Mouse (Mus musculus): ENCODE data around the gene Fut2. TPM values are rescaled to one million over a fixed set of nuclear protein-coding genes. Genes with fewer than 3 reads are reported as not detected.

Gene Fut2
- 0.17 TPM for polyA plus RNA-seq (2014; fragmentation: Illumina TruSeq; extraction: RNeasy Lipid Tissue Mini Kit (QIAGEN cat#74804); ENCODE audit: low read depth, low replicate concordance)

GRCm38 (mm10) chr7:45666161-45666560, at the start of gene Fut2:
Gene Fut2 (minus strand): TSS chr7:45666394.

GRCm38 (mm10) chr7:45715090-45715708, 49.0 kb upstream of the Fut2 start, which contains the start of gene Rpl18:
Gene Rpl18 (plus strand): TSS chr7:45715457.

GRCm38 (mm10) chr7:45704730-45705442, 38.7 kb upstream of the Fut2 start, which contains the start of gene Dbp:
Gene Dbp (plus strand): TSS chr7:45705088.

GRCm38 (mm10) chr7:45699523-45700141, 33.4 kb upstream of the Fut2 start, which contains the start of gene Car11:
Gene Car11 (plus strand): TSS chr7:45699843.

GRCm38 (mm10) chr7:45693921-45694591, 27.9 kb upstream of the Fut2 start, which contains the start of gene Sec1:
Gene Sec1 (minus strand): TSS chr7:45694402.

GRCm38 (mm10) chr7:45683396-45684050, 17.3 kb upstream of the Fut2 start, which contains the start of gene Ntn5:
Gene Ntn5 (plus strand): TSS chr7:45684022.

GRCm38 (mm10) chr7:45639561-45640027, 26.6 kb downstream of the Fut2 start, which contains the start of gene Mamstr:
Gene Mamstr (plus strand): TSS chr7:45639977.

GRCm38 (mm10) chr7:45627261-45627660, 38.9 kb downstream of the Fut2 start, which contains the start of gene Rasip1:
Gene Rasip1 (plus strand): TSS chr7:45627488.

GRCm38 (mm10) chr7:45621443-45621842, 44.8 kb downstream of the Fut2 start, which contains the start of gene Izumo1:
Gene Izumo1 (plus strand): TSS chr7:45621811.

GRCm38 (mm10) chr7:45617042-45617695, 49.0 kb downstream of the Fut2 start, which contains the start of gene Fut1:
Gene Fut1 (plus strand): TSS chr7:45617289.

Other genes starting within 250 kb of the Fut2 start
- 0.36 TPM for gene Lhb, start 245.6 kb downstream of the Fut2 start, polyA plus RNA-seq (2014; fragmentation: Illumina TruSeq; extraction: RNeasy Lipid Tissue Mini Kit (QIAGEN cat#74804); ENCODE audit: low read depth, low replicate concordance)
- 0.24 TPM for gene Gys1, start 231.6 kb downstream of the Fut2 start, polyA plus RNA-seq (2014; fragmentation: Illumina TruSeq; extraction: RNeasy Lipid Tissue Mini Kit (QIAGEN cat#74804); ENCODE audit: low read depth, low replicate concordance)
- gene Ruvbl2, start 228.3 kb downstream of the Fut2 start, polyA plus RNA-seq (2014; fragmentation: Illumina TruSeq; extraction: RNeasy Lipid Tissue Mini Kit (QIAGEN cat#74804); ENCODE audit: low read depth, low replicate concordance): 7.8 TPM
- gene Ftl1, start 206.5 kb downstream of the Fut2 start, polyA plus RNA-seq (2014; fragmentation: Illumina TruSeq; extraction: RNeasy Lipid Tissue Mini Kit (QIAGEN cat#74804); ENCODE audit: low read depth, low replicate concordance): 0.38 TPM
- 0.29 TPM for gene Bax, start 199.5 kb downstream of the Fut2 start, polyA plus RNA-seq (2014; fragmentation: Illumina TruSeq; extraction: RNeasy Lipid Tissue Mini Kit (QIAGEN cat#74804); ENCODE audit: low read depth, low replicate concordance)
- gene Tulp2, start 184.5 kb downstream of the Fut2 start, polyA plus RNA-seq (2014; fragmentation: Illumina TruSeq; extraction: RNeasy Lipid Tissue Mini Kit (QIAGEN cat#74804); ENCODE audit: low read depth, low replicate concordance): 121 TPM
- not detected for gene Gm45808, start 179.6 kb downstream of the Fut2 start, polyA plus RNA-seq (2014; fragmentation: Illumina TruSeq; extraction: RNeasy Lipid Tissue Mini Kit (QIAGEN cat#74804); ENCODE audit: low read depth, low replicate concordance)
- 6.7 TPM for gene Dhdh, start 177.6 kb downstream of the Fut2 start, polyA plus RNA-seq (2014; fragmentation: Illumina TruSeq; extraction: RNeasy Lipid Tissue Mini Kit (QIAGEN cat#74804); ENCODE audit: low read depth, low replicate concordance)
- 18.8 TPM for gene Nucb1, start 156.0 kb downstream of the Fut2 start, polyA plus RNA-seq (2014; fragmentation: Illumina TruSeq; extraction: RNeasy Lipid Tissue Mini Kit (QIAGEN cat#74804); ENCODE audit: low read depth, low replicate concordance)
- gene Ppp1r15a, start 140.1 kb downstream of the Fut2 start, polyA plus RNA-seq (2014; fragmentation: Illumina TruSeq; extraction: RNeasy Lipid Tissue Mini Kit (QIAGEN cat#74804); ENCODE audit: low read depth, low replicate concordance): 0.73 TPM
- gene Plekha4, start 140.1 kb downstream of the Fut2 start, polyA plus RNA-seq (2014; fragmentation: Illumina TruSeq; extraction: RNeasy Lipid Tissue Mini Kit (QIAGEN cat#74804); ENCODE audit: low read depth, low replicate concordance): 2.1 TPM
- not detected for gene Hsd17b14, start 111.5 kb downstream of the Fut2 start, polyA plus RNA-seq (2014; fragmentation: Illumina TruSeq; extraction: RNeasy Lipid Tissue Mini Kit (QIAGEN cat#74804); ENCODE audit: low read depth, low replicate concordance)
- 4.4 TPM for gene Bcat2, start 96.2 kb downstream of the Fut2 start, polyA plus RNA-seq (2014; fragmentation: Illumina TruSeq; extraction: RNeasy Lipid Tissue Mini Kit (QIAGEN cat#74804); ENCODE audit: low read depth, low replicate concordance)
- gene Fgf21, start 50.9 kb downstream of the Fut2 start, polyA plus RNA-seq (2014; fragmentation: Illumina TruSeq; extraction: RNeasy Lipid Tissue Mini Kit (QIAGEN cat#74804); ENCODE audit: low read depth, low replicate concordance): not detected
- not detected for gene Fut1, start 49.1 kb downstream of the Fut2 start, polyA plus RNA-seq (2014; fragmentation: Illumina TruSeq; extraction: RNeasy Lipid Tissue Mini Kit (QIAGEN cat#74804); ENCODE audit: low read depth, low replicate concordance)
- 55.9 TPM for gene Izumo1, start 44.6 kb downstream of the Fut2 start, polyA plus RNA-seq (2014; fragmentation: Illumina TruSeq; extraction: RNeasy Lipid Tissue Mini Kit (QIAGEN cat#74804); ENCODE audit: low read depth, low replicate concordance)
- not detected for gene Rasip1, start 38.9 kb downstream of the Fut2 start, polyA plus RNA-seq (2014; fragmentation: Illumina TruSeq; extraction: RNeasy Lipid Tissue Mini Kit (QIAGEN cat#74804); ENCODE audit: low read depth, low replicate concordance)
- gene Mamstr, start 26.4 kb downstream of the Fut2 start, polyA plus RNA-seq (2014; fragmentation: Illumina TruSeq; extraction: RNeasy Lipid Tissue Mini Kit (QIAGEN cat#74804); ENCODE audit: low read depth, low replicate concordance): 0.11 TPM
- not detected for gene Ntn5, start 17.6 kb upstream of the Fut2 start, polyA plus RNA-seq (2014; fragmentation: Illumina TruSeq; extraction: RNeasy Lipid Tissue Mini Kit (QIAGEN cat#74804); ENCODE audit: low read depth, low replicate concordance)
- gene Sec1, start 28.0 kb upstream of the Fut2 start, polyA plus RNA-seq (2014; fragmentation: Illumina TruSeq; extraction: RNeasy Lipid Tissue Mini Kit (QIAGEN cat#74804); ENCODE audit: low read depth, low replicate concordance): 1.2 TPM
- gene Car11, start 33.4 kb upstream of the Fut2 start, polyA plus RNA-seq (2014; fragmentation: Illumina TruSeq; extraction: RNeasy Lipid Tissue Mini Kit (QIAGEN cat#74804); ENCODE audit: low read depth, low replicate concordance): not detected
- 2.3 TPM for gene Dbp, start 38.7 kb upstream of the Fut2 start, polyA plus RNA-seq (2014; fragmentation: Illumina TruSeq; extraction: RNeasy Lipid Tissue Mini Kit (QIAGEN cat#74804); ENCODE audit: low read depth, low replicate concordance)
- 0.69 TPM for gene Rpl18, start 49.1 kb upstream of the Fut2 start, polyA plus RNA-seq (2014; fragmentation: Illumina TruSeq; extraction: RNeasy Lipid Tissue Mini Kit (QIAGEN cat#74804); ENCODE audit: low read depth, low replicate concordance)
- gene Sphk2, start 51.6 kb upstream of the Fut2 start, polyA plus RNA-seq (2014; fragmentation: Illumina TruSeq; extraction: RNeasy Lipid Tissue Mini Kit (QIAGEN cat#74804); ENCODE audit: low read depth, low replicate concordance): 0.57 TPM
- gene Fam83e, start 54.8 kb upstream of the Fut2 start, polyA plus RNA-seq (2014; fragmentation: Illumina TruSeq; extraction: RNeasy Lipid Tissue Mini Kit (QIAGEN cat#74804); ENCODE audit: low read depth, low replicate concordance): 23.8 TPM
- 0.35 TPM for gene Spaca4, start 59.4 kb upstream of the Fut2 start, polyA plus RNA-seq (2014; fragmentation: Illumina TruSeq; extraction: RNeasy Lipid Tissue Mini Kit (QIAGEN cat#74804); ENCODE audit: low read depth, low replicate concordance)
- not detected for gene Lmtk3, start 117.3 kb upstream of the Fut2 start, polyA plus RNA-seq (2014; fragmentation: Illumina TruSeq; extraction: RNeasy Lipid Tissue Mini Kit (QIAGEN cat#74804); ENCODE audit: low read depth, low replicate concordance)
- gene Sult2b1, start 118.3 kb upstream of the Fut2 start, polyA plus RNA-seq (2014; fragmentation: Illumina TruSeq; extraction: RNeasy Lipid Tissue Mini Kit (QIAGEN cat#74804); ENCODE audit: low read depth, low replicate concordance): 2.8 TPM
- gene Cyth2, start 148.2 kb upstream of the Fut2 start, polyA plus RNA-seq (2014; fragmentation: Illumina TruSeq; extraction: RNeasy Lipid Tissue Mini Kit (QIAGEN cat#74804); ENCODE audit: low read depth, low replicate concordance): 69.6 TPM
- gene Kcnj14, start 158.4 kb upstream of the Fut2 start, polyA plus RNA-seq (2014; fragmentation: Illumina TruSeq; extraction: RNeasy Lipid Tissue Mini Kit (QIAGEN cat#74804); ENCODE audit: low read depth, low replicate concordance): not detected
- gene Grwd1, start 164.6 kb upstream of the Fut2 start, polyA plus RNA-seq (2014; fragmentation: Illumina TruSeq; extraction: RNeasy Lipid Tissue Mini Kit (QIAGEN cat#74804); ENCODE audit: low read depth, low replicate concordance): 1.2 TPM
- 20.4 TPM for gene Kdelr1, start 206.4 kb upstream of the Fut2 start, polyA plus RNA-seq (2014; fragmentation: Illumina TruSeq; extraction: RNeasy Lipid Tissue Mini Kit (QIAGEN cat#74804); ENCODE audit: low read depth, low replicate concordance)
- gene Grin2d, start 212.0 kb upstream of the Fut2 start, polyA plus RNA-seq (2014; fragmentation: Illumina TruSeq; extraction: RNeasy Lipid Tissue Mini Kit (QIAGEN cat#74804); ENCODE audit: low read depth, low replicate concordance): 0.99 TPM
- gene Syngr4, start 230.3 kb upstream of the Fut2 start, polyA plus RNA-seq (2014; fragmentation: Illumina TruSeq; extraction: RNeasy Lipid Tissue Mini Kit (QIAGEN cat#74804); ENCODE audit: low read depth, low replicate concordance): 46.7 TPM
- 0.35 TPM for gene Tmem143, start 230.5 kb upstream of the Fut2 start, polyA plus RNA-seq (2014; fragmentation: Illumina TruSeq; extraction: RNeasy Lipid Tissue Mini Kit (QIAGEN cat#74804); ENCODE audit: low read depth, low replicate concordance)

Measured in testis, adult 10 weeks (tissue).